Mouse (Mus musculus) ES-Bruce4 (cell line): Measurements from ENCODE around the gene Abcd3. TPM values are rescaled to one million over a fixed set of nuclear protein-coding genes. Genes with fewer than 3 reads are reported as not detected.

Experiments
- H3K27ac ChIP-seq: 2 replicates; pipeline ENCODE4 v1.5.1; 2012; ENCODE audit warnings: low read length, inconsistent platforms; ENCODE audit not compliant: insufficient read depth
- H3K27me3 ChIP-seq: 2 replicates; pipeline ENCODE4 v1.6.1; 2012; ENCODE audit warnings: mild to moderate bottlenecking, low read length, inconsistent platforms; ENCODE audit not compliant: control insufficient read depth, poor library complexity, insufficient read depth, severe bottlenecking
- H3K36me3 ChIP-seq: 2 replicates; pipeline ENCODE4 v1.6.1; 2012; ENCODE audit warnings: inconsistent platforms, mild to moderate bottlenecking, low read length, moderate library complexity; ENCODE audit not compliant: control insufficient read depth, poor library complexity, insufficient read depth, severe bottlenecking
- H3K4me1 ChIP-seq: one replicate; pipeline ENCODE4 v1.8.1; 2011; ENCODE audit warnings: low read length; ENCODE audit not compliant: control insufficient read depth, insufficient read depth
- H3K4me3 ChIP-seq: 2 replicates; pipeline ENCODE4 v1.5.1; 2011; ENCODE audit warnings: low read depth, mild to moderate bottlenecking, low read length
- H3K9ac ChIP-seq: 2 replicates; pipeline ENCODE4 v1.6.1; 2012; ENCODE audit warnings: low read depth, mild to moderate bottlenecking, inconsistent platforms; ENCODE audit not compliant: poor library complexity, severe bottlenecking
- H3K9me3 ChIP-seq: replicated peaks from 2 replicates; pipeline ENCODE4 v1.6.1; 2012; ENCODE audit warnings: mild to moderate bottlenecking, low read length, inconsistent platforms; ENCODE audit not compliant: control insufficient read depth, poor library complexity, insufficient read depth, severe bottlenecking
- CTCF ChIP-seq: IDR thresholded peaks from one replicate; pipeline ENCODE4 v1.8.1; 2011; ENCODE audit warnings: low read depth, low read length
- EP300 ChIP-seq: IDR thresholded peaks from 2 replicates; pipeline ENCODE4 v1.6.1; 2011; ENCODE audit warnings: low read depth, low read length; ENCODE audit not compliant: insufficient read depth
- POLR2A ChIP-seq: IDR thresholded peaks from one replicate; pipeline ENCODE4 v1.8.1; 2011; ENCODE audit warnings: low read length; ENCODE audit not compliant: insufficient read depth
- polyA plus RNA-seq: library from polyadenylated mRNA; stranded (reverse); fragments of >200 nt; gene quantifications from 2 replicates; pipeline ENCODE4 v1.2.4, GENCODE M21; 2011; ENCODE audit warnings: low read depth; ENCODE audit not compliant: missing spikeins, insufficient read depth, insufficient read length

The Abcd3 gene
- polyA plus RNA-seq, 1 experiment = 33.1 TPM

- H3K9me3 ChIP-seq = no peaks in the 10 kb centered on the region
- H3K4me3 ChIP-seq = no peak overlapping the region
- no peak overlapping the region for H3K9ac ChIP-seq
- H3K27ac ChIP-seq = no peak overlapping the region
- H3K4me1 ChIP-seq = no peaks in the 10 kb centered on the region
- no peaks in the 10 kb centered on the region for H3K36me3 ChIP-seq
- no peaks in the 10 kb centered on the region for H3K27me3 ChIP-seq
- no peak for TF ChIP-seq CTCF
- no peak for TF ChIP-seq EP300
- no peak for TF ChIP-seq POLR2A
These were observed 100.6 kb downstream of the Abcd3 start for GRCm38 (mm10) chr3:121714461-121714860.

GRCm38 (mm10) chr3:121713816-121714215 lies 101.3 kb downstream of the Abcd3 start:
- no peaks in the 10 kb centered on the region for H3K4me1 ChIP-seq
- H3K27me3 ChIP-seq = no peaks in the 10 kb centered on the region
- TF ChIP-seq EP300 = no peak
- no peak for TF ChIP-seq POLR2A
- TF ChIP-seq CTCF = no peak
- H3K9ac ChIP-seq = no peak overlapping the region
- no peaks in the 10 kb centered on the region for H3K36me3 ChIP-seq
- H3K27ac ChIP-seq = no peak overlapping the region
- H3K4me3 ChIP-seq = no peak overlapping the region
- H3K9me3 ChIP-seq = no peaks in the 10 kb centered on the region

GRCm38 (mm10) chr3:121713151-121713701 lies 101.9 kb downstream of the Abcd3 start:
- TF ChIP-seq POLR2A = no peak
- no peak for TF ChIP-seq EP300

GRCm38 (mm10) chr3:121712222-121712621 lies 102.9 kb downstream of the Abcd3 start:
- H3K9ac ChIP-seq = no peak overlapping the region
- H3K27ac ChIP-seq = no peak overlapping the region
- no peaks in the 10 kb centered on the region for H3K4me1 ChIP-seq
- TF ChIP-seq EP300 (no peak), CTCF (no peak), POLR2A (no peak)
- H3K36me3 ChIP-seq = no peaks in the 10 kb centered on the region
- H3K4me3 ChIP-seq = no peak overlapping the region
- H3K27me3 ChIP-seq = no peaks in the 10 kb centered on the region
- H3K9me3 ChIP-seq = no peaks in the 10 kb centered on the region

More at GRCm38 (mm10) chr3:121713151-121713701, 101.9 kb downstream of the Abcd3 start:
- no peak overlapping the region for H3K9ac ChIP-seq
- no peak overlapping the region for H3K4me3 ChIP-seq
- no peaks in the 10 kb centered on the region for H3K4me1 ChIP-seq
- H3K27me3 ChIP-seq = no peaks in the 10 kb centered on the region
- H3K27ac ChIP-seq = no peak overlapping the region
- H3K9me3 ChIP-seq = no peaks in the 10 kb centered on the region
- no peaks in the 10 kb centered on the region for H3K36me3 ChIP-seq

GRCm38 (mm10) chr3:121710894-121711531 lies 104.1 kb downstream of the Abcd3 start:
- Histone ChIP-seq H3K36me3 (no peaks in the 10 kb centered on the region), H3K4me1 (no peaks in the 10 kb centered on the region), H3K9me3 (no peaks in the 10 kb centered on the region), H3K4me3 (no peak overlapping the region), H3K9ac (no peak overlapping the region), H3K27ac (no peak overlapping the region), H3K27me3 (no peaks in the 10 kb centered on the region)
- TF ChIP-seq POLR2A (no peak), CTCF (no peak), EP300 (no peak)

Other genes with a start within 250 kb of the Abcd3 start
- gene 4930432M17Rik, start 144.5 kb downstream of the Abcd3 start, polyA plus RNA-seq = not detected in 2 replicates
- gene F3, start 91.8 kb downstream of the Abcd3 start, polyA plus RNA-seq = 47.3 and 53.1 TPM in 2 replicates
- 61.6 and 70.1 TPM in 2 replicates for gene Arhgap29, start 137.2 kb upstream of the Abcd3 start, polyA plus RNA-seq
- gene Abca4, start 229.1 kb upstream of the Abcd3 start, polyA plus RNA-seq = 0.81 and 1.4 TPM in 2 replicates